Mouse (Mus musculus) limb, embryonic 11.5 days (tissue): ENCODE measurements at regions not wholly inside any gene's neighbourhood (a gene's known extent, or its start where the extent isn't known, plus 50 kb on each side); places are given as distances from the start of the nearest gene placed in this dataset.
A peak's percentile ranks its signal among the peaks of the same experiment; 100 is the strongest.

Experiments
- ATAC-seq: fragments of 200-750 bp; cut with Nextera tagmentation; 2 replicates; pipeline ENCODE4 v1.8.0; 2017; ENCODE audit warnings: low read depth; ENCODE audit not compliant: insufficient number of reproducible peaks, low FRiP score, low TSS enrichment
- DNase-seq: peaks from one replicate; pipeline ENCODE4 v3.0.0-alpha.2; 2015; ENCODE audit warnings: low spot score
- H3K27ac ChIP-seq: fragments of 300-500 bp; sonication (generic); replicated peaks from 2 replicates; pipeline ENCODE4 v1.5.1; 2014; ENCODE audit warnings: low read depth, mild to moderate bottlenecking, low read length
- H3K27me3 ChIP-seq: fragments of 300-500 bp; sonication (generic); 2 replicates; pipeline ENCODE4 v1.6.1; 2014; ENCODE audit warnings: mild to moderate bottlenecking, low read length, mixed read lengths; ENCODE audit not compliant: control insufficient read depth, insufficient read depth
- H3K36me3 ChIP-seq: fragments of 300-500 bp; sonication (generic); 2 replicates; pipeline ENCODE4 v1.6.1; 2014; ENCODE audit warnings: mild to moderate bottlenecking, low read length, moderate library complexity, mixed read lengths; ENCODE audit not compliant: control insufficient read depth, insufficient read depth
- H3K4me1 ChIP-seq: fragments of 300-500 bp; sonication (generic); 2 replicates; pipeline ENCODE4 v1.6.1; 2014; ENCODE audit warnings: low read length, mixed read lengths; ENCODE audit not compliant: control insufficient read depth, insufficient read depth
- H3K4me2 ChIP-seq: fragments of 300-500 bp; sonication (generic); 2 replicates; pipeline ENCODE4 v1.6.1; 2014; ENCODE audit warnings: low read depth, mild to moderate bottlenecking, moderate library complexity; ENCODE audit not compliant: severe bottlenecking
- H3K4me3 ChIP-seq: fragments of 300-500 bp; sonication (generic); 2 replicates; pipeline ENCODE4 v1.5.1; 2014; ENCODE audit warnings: low read depth, low read length
- H3K9ac ChIP-seq: fragments of 300-500 bp; sonication (generic); 2 replicates; pipeline ENCODE4 v1.6.1; 2014; ENCODE audit warnings: mild to moderate bottlenecking, low read length
- H3K9me3 ChIP-seq: fragments of 300-500 bp; sonication (generic); 2 replicates; pipeline ENCODE4 v1.6.1; 2016; ENCODE audit warnings: low read length; ENCODE audit not compliant: control insufficient read depth
- WGBS: fragments of 180-500 bp; shearing (Covaris S2); extraction: QIAGEN DNeasy Blood & Tissue Kit; methylation state at CpG from one replicate; pipeline ENCODE4 v1.1.7; 2014; 5-methylcytosine and 5-hydroxymethylcytosine counted together

DNA sequence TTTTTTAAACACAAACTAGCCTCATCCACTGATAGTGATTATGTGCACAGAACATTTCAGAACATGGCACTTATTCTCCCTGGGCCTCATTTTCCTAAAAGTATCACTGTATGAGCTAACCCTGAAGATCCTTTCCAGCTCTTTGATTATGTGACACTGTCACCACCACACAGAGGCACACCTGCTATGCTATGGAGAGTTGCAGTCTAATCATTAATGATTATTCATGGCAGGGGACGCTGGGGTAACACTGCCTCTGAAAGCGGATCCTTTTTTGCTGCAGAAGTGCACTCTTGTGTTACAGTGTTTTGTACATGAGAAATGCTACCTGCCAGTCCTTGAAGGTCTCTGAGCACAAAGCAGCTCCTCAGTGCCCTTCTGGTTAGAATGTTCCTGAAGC lies 615.3 kb upstream of the Fbxo33 start:
- Histone ChIP-seq H3K9me3 (no peaks in the 10 kb centered on the region), H3K4me2 (no peak overlapping the region), H3K4me1 (no peaks in the 10 kb centered on the region), H3K9ac (no peak overlapping the region), H3K27me3 (no peaks in the 10 kb centered on the region), H3K4me3 (no peak overlapping the region), H3K36me3 (no peaks in the 10 kb centered on the region), H3K27ac (no peak overlapping the region)
- WGBS: 72% methylated on average over 2 of the region's 2 CpGs
- DNase-seq (no peak), ATAC-seq (no peak)

GRCm38 (mm10) chr12:59822918-59823317 lies 603.4 kb upstream of the Fbxo33 start:
- Histone ChIP-seq H3K27ac (no peak overlapping the region), H3K9ac (no peak overlapping the region), H3K4me3 (no peak overlapping the region), H3K27me3 (no peaks in the 10 kb centered on the region), H3K36me3 (no peaks in the 10 kb centered on the region), H3K4me2 (no peak overlapping the region), H3K9me3 (no peaks in the 10 kb centered on the region), H3K4me1 (no peaks in the 10 kb centered on the region)
- ATAC-seq: no peak
- 91% methylated on average over 3 of the region's 3 CpGs for WGBS
- no peak for DNase-seq

DNA sequence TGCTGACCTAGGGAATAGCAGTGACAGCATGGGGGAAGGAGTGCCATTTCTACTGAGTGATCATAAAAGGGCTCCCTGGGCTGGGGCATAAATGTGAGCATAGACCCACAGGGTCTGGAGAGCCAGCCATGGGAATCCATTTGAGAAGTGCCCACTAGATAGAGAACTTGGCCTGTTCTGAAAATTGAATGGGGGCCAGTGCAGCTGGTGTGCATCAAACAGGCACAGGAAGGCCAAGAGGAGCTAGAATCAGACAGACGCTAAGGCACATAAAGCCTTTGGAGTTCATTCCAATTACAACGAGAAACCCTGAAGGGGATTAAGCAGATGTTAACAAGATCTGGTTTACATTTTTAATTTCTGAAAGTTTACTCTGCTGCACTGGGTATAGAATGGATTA lies 602.9 kb upstream of the Fbxo33 start:
- H3K4me3 ChIP-seq: no peak overlapping the region
- ATAC-seq: no peak
- H3K4me1 ChIP-seq: no peaks in the 10 kb centered on the region
- H3K4me2 ChIP-seq: no peak overlapping the region
- H3K27ac ChIP-seq: no peak overlapping the region
- H3K9me3 ChIP-seq: no peaks in the 10 kb centered on the region
- H3K27me3 ChIP-seq: no peaks in the 10 kb centered on the region
- DNase-seq: no peak
- no peaks in the 10 kb centered on the region for H3K36me3 ChIP-seq
- WGBS: 48% methylated on average over 2 of the region's 2 CpGs
- H3K9ac ChIP-seq: no peak overlapping the region

DNA sequence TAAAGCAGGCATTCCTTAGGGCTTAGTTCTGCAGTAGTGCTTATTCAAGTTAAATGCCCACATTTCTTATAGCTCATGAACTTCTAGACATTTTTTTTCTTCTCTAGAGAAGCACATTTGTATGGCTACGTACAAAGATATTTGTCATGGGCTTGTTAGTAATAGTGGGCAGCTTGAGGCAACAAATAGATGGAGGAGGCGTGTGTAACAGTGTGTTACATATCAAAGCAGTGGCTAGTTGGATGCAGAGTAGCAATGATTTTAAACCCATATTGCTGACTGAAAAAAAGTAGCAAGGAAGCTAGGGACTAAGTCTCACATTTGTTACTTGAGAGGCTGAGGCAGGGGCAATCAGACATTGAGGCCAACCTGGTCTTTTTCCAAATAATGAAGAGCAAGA lies 602.2 kb upstream of the Fbxo33 start:
- Histone ChIP-seq H3K27me3 (no peaks in the 10 kb centered on the region), H3K4me2 (no peak overlapping the region), H3K27ac (no peak overlapping the region), H3K36me3 (no peaks in the 10 kb centered on the region), H3K9ac (no peak overlapping the region), H3K4me1 (no peaks in the 10 kb centered on the region), H3K4me3 (no peak overlapping the region), H3K9me3 (no peaks in the 10 kb centered on the region)
- WGBS: 76% methylated on average over 2 of the region's 2 CpGs
- DNase-seq (no peak), ATAC-seq (no peak)

DNA sequence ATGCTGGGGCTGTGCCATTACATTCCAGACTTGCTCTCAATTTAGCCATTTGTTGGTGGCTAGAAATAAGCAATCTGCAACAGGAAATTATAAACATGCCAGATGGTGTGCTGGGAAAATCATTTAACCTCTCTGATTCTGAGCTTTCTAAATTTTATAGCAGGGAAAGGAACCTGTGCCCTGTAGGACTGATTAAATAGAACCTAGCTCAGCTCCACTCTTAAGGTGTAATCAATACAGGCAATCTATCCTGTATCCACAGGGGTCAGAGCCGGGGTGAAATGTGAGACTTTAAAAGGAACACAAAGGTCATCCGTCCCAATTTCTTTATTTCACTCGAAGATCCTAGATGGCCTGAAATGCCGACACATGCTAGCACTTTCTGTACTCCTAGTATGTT lies 596.4 kb upstream of the Fbxo33 start:
- DNase-seq (peak; percentile 22), ATAC-seq (peak; percentile 75; the same call in 1 of the 2 replicates)
- H3K27ac ChIP-seq: no peak overlapping the region
- H3K9me3 ChIP-seq: no peaks in the 10 kb centered on the region
- WGBS: 29% methylated on average over 4 of the region's 4 CpGs
- H3K36me3 ChIP-seq: no peaks in the 10 kb centered on the region
- no peak overlapping the region for H3K4me3 ChIP-seq
- H3K9ac ChIP-seq: no peak overlapping the region
- H3K4me1 ChIP-seq: no peaks in the 10 kb centered on the region
- H3K4me2 ChIP-seq: no peak overlapping the region
- H3K27me3 ChIP-seq: no peaks in the 10 kb centered on the region

DNA sequence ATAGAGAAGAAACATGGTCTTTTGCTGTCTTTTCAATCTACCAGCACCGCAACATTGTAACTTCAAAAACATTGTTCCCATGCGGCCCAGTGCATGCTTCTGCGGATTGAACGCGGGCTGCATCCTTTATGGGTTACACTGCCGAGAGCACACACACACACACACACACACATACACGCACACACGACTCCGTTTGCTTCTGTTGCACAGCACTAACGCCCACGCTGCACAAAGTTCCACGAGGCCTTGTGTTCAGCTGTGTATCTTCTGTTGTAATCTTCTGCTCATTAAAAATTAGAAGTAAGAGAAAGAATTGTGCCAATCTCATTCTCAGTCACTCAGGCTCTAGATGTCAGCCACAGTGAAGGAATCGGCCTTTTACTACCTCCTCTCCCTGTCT lies 594.8 kb upstream of the Fbxo33 start:
- no peak for ATAC-seq
- no peak for DNase-seq
- Histone ChIP-seq H3K36me3 (no peaks in the 10 kb centered on the region), H3K27me3 (no peaks in the 10 kb centered on the region), H3K9me3 (no peaks in the 10 kb centered on the region), H3K4me1 (no peaks in the 10 kb centered on the region), H3K4me2 (no peak overlapping the region), H3K4me3 (no peak overlapping the region), H3K27ac (no peak overlapping the region), H3K9ac (no peak overlapping the region)
- 89% methylated on average over 13 of the region's 13 CpGs for WGBS

DNA sequence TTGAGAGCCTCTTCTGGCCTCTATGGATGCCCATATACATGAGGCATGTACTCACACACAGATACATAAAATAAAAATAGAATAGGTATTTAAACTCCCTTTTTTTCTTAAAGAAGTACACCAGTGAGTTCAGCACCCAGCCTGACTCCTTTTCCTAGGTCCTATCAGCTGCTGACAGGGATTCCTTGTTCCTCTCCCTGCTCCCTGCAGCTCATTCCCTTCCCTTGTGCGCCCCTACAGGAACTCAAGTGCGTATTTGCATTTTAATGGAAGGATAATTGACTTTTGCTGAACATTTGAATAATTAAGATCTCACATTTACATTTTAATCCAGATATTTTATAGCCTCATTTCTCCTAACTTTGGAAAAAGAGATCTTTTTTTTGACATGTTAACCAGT lies 589.7 kb upstream of the Fbxo33 start:
- 61% methylated on average over 2 of the region's 2 CpGs for WGBS
- DNase-seq: no peak
- H3K27ac ChIP-seq: no peak overlapping the region
- no peak overlapping the region for H3K4me3 ChIP-seq
- no peaks in the 10 kb centered on the region for H3K36me3 ChIP-seq
- H3K9me3 ChIP-seq: no peaks in the 10 kb centered on the region
- H3K4me1 ChIP-seq: no peaks in the 10 kb centered on the region
- H3K9ac ChIP-seq: no peak overlapping the region
- no peak overlapping the region for H3K4me2 ChIP-seq
- no peak for ATAC-seq
- no peaks in the 10 kb centered on the region for H3K27me3 ChIP-seq

DNA sequence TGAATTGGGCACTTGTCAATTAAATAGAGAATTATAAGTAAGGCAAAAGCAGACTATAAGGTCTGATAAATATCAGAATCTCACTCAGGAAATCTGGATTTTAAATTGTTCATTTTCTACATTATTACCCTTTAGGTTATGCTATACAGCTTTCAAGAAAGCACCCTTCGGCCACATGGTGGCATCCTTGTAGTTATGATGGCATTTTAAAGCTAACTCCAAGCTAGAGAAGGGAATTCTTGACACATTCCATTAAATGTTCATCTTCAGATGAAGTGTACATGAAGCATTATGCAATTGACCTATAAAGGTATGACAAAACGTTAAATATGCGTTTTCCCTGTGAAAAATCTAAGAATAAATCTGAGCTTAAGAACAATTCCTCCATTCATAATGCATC lies 578.5 kb upstream of the Fbxo33 start:
- 55% methylated on average over 3 of the region's 3 CpGs for WGBS
- no peaks in the 10 kb centered on the region for H3K36me3 ChIP-seq

GRCm38 (mm10) chr12:59791473-59791872 lies 571.9 kb upstream of the Fbxo33 start:
- no peak for ATAC-seq

More for the DNA sequence above, 578.5 kb upstream of the Fbxo33 start:
- no peaks in the 10 kb centered on the region for H3K27me3 ChIP-seq
- H3K9ac ChIP-seq: no peak overlapping the region
- H3K4me2 ChIP-seq: no peak overlapping the region
- H3K4me1 ChIP-seq: no peaks in the 10 kb centered on the region
- DNase-seq: no peak
- no peak for ATAC-seq
- H3K27ac ChIP-seq: no peak overlapping the region
- H3K4me3 ChIP-seq: no peak overlapping the region
- no peaks in the 10 kb centered on the region for H3K9me3 ChIP-seq

More at GRCm38 (mm10) chr12:59791473-59791872, 571.9 kb upstream of the Fbxo33 start:
- Histone ChIP-seq H3K9ac (no peak overlapping the region), H3K9me3 (no peaks in the 10 kb centered on the region), H3K4me3 (no peak overlapping the region), H3K4me2 (no peak overlapping the region), H3K36me3 (no peaks in the 10 kb centered on the region), H3K27ac (no peak overlapping the region), H3K27me3 (no peaks in the 10 kb centered on the region), H3K4me1 (no peaks in the 10 kb centered on the region)
- 57% methylated on average over 4 of the region's 4 CpGs for WGBS
- peak; percentile 43 for DNase-seq
